Mouse (Mus musculus) ovary, adult 18-20 months (tissue): ENCODE measurements around the gene Masp1.

Source experiments
- DNase-seq: peaks from one replicate; pipeline ENCODE4 v3.0.0; 2022; ENCODE audit warnings: low spot score, mixed read lengths

Masp1 gene

DNA sequence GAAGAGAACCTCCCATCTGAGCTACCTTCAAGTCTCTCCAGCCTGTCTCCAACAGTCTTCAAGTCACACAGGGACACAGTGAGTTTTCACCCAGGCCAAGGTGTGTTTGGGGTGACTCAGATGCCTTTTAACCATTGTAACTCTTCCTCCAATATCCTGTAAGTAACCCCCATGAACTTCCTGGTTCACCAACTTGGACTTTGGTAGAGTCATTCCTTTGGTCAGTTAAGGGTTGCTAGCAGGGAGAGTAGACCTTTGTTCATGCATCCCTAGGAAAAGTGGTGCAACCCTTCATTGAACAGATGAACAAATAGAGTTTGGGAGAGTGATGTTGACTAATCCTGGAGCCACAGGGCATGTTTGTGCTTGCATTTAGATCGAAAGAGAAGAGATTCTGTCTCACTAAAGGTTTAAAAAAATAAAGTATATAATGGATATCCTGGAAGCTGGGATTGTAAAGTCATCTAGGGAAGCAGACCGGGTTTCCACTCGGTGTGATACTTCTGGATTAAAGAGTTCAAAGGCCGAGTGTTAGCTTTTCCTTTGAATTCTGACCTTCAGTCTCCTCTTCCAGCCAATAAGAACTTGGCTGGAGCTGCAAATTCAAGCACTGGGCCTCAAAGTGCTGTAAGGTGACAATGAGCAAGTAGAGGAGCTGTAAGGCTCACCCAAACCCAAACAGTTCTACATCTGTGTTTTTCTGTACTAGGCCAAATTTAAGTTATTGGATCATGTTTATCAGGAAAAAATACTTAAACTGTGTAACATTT, 9.3 kb downstream of the Masp1 start:
- no peak for DNase-seq

DNA sequence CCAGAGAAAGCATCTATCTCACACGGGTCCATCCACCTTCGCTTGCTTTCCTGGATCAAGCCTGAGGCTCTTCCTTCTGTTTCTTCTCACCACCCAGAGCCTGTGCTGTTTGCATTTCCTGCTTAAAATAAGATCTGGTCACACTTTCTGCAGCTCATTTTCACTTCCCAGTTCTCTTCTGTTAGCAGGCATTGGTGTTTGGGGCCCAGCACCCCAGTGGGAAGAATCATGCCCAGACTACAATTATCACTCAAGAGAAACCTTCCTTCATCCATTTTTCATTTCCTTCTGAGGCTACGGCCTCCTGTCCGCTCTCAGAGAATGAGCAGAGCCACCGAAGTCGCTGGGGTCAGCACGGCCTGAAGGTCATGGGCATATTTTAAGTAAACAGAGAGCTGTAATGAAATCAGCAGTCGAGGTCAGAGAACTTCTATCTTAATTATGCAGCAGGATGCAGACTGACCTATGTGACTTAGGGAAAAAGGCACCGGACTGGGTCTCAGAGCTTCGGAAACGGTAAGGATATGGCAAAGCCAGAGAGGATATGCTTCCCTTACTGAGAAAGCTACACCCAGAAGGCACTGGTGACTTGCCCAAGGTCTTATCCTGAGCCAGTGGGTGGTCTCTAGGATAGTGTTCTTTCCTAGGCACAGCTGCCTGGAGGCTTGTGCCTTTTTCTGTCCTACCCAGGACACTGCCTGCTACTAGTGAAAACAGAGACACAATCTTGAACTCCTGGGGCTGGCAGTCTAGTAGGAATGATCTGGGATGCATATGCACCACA, 14.5 kb downstream of the Masp1 start:
- peak; percentile 23 for DNase-seq

DNA sequence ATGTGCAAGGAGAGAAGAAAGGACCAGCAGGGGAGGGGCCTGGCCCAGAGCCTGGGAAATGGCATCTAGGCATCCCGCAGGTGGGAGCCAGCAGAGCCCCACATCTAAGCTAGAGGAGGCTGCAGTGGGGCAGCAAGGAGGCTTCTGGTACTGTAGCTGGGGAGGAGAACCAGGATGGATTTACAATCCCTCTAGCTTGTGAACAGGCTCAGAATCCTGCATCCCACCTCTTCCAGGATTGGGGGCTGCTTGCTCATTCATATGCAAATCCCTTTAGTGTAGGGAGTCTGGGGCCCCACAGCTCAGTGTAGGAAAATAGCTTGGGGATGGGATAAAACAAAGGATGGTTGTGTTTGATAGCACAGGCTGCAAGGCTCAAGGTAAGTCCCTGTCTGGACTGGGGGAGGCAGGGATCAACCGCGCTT, 16.3 kb downstream of the Masp1 start:
- DNase-seq = no peak

DNA sequence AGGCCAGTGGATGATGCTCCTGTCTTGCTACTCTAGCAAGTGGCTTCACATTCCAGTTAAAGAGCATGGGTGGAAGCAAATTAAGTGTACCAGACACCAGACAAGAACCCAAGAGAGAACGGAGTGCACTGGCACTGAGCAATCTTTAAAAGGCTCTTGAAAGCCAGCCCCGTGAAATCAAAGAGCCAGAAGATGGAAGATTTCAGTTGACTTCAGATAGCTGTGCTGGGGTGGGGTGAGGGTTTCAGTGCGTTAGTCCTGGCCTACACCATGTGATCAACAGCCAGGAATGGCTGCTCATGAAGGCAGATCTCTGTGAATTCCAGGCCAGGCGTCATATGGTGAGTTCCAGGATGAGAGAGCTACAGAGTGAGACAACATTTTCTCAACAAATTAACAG, 17.3 kb downstream of the Masp1 start:
- DNase-seq = no peak

DNA sequence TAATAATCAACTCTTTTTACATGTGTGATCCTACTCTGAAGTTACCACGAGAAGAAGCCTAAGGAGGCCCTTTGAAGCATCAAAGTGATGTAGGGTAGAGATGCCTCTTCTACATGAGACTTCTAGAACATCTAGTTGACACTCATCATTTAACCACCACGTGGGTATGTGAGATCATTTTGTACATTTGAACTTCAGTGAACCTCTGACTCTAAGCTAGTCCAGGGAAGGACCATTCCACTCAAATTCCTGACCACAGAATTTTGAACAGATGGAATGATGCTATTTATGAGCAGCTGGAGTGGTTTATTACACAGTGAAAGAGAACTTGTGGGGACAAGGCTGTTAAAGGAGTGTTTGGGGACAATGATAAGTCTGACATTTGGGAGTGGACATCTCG, 18.1 kb downstream of the Masp1 start:
- no peak for DNase-seq

DNA sequence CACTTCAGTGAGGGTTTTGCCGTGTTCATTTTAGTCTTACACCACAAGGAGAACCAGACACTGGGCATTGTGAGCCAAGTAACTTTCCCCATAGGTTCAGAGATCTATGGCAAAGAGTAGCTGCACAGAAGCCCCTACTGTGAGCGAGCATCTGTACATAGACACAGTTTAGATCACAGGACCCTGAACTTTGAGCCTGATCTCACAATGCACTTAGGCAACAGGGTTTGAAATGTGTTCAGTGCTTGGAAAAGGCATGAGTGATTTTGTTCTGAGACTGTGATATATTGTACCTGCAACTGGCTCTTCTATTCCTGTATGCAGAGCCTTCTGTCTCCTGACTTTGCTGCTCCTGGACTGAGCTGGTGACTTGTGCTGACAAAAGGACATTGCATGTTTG, 19.3 kb downstream of the Masp1 start:
- DNase-seq = no peak

DNA sequence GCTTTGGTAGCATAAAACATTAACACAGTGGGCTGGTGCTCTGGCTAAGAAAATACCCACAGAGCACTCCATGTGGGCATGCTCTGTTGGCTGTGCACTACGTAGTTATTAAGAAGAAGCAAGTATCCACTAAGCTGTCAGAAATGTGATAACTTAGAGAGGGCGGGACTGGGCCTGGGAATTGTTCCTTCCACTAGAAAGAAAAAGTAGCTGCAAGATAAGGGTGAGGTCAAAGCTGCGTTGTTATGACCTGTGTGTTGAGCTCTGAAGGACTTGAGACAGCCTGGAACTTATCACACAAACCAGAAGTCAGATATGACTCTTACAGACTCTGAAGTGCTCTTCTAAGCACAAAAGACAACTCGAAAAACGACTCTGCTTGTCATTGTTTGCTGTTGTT, 20.1 kb downstream of the Masp1 start:
- DNase-seq = peak; percentile 65

DNA sequence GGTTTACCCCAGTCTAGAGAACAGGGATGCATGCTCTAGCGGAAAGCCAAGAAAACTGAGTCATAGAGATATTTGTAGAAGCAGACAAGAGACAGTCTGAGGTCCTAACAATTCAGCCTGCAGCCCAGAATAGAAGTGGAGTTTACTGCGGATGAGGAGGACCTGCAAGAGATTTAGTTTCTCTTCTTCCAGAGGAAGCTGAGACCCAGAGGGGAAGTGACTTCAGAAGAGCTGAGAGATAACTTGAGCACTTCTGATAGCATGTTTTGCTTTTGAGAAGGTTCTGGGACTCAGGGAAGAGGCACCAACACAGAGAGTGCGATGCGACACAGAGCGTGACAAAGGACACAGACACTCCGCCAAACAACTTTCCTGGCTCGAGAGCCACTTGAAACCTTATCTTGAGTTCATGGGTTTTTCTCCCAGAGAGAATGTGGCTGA, 21.9 kb downstream of the Masp1 start:
- DNase-seq = no peak

DNA sequence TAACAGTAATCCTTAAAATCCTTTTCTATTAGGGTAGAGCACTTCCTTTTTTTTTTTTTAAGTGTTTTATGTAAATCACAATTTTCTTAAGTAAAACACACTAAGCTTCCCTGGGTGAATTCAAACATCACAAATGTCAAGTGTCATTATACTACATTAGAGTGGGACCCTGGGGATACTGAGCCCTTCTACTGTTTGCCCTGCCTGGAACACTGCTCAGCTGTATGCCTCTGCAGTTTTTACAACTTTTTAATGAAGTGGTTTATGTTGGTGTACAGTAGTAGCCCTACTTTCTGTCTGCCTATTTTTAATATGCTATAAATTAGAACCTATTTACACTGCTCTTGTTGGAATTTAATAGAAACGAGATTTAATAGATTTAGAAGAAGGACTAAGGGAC, 22.7 kb downstream of the Masp1 start:
- no peak for DNase-seq

DNA sequence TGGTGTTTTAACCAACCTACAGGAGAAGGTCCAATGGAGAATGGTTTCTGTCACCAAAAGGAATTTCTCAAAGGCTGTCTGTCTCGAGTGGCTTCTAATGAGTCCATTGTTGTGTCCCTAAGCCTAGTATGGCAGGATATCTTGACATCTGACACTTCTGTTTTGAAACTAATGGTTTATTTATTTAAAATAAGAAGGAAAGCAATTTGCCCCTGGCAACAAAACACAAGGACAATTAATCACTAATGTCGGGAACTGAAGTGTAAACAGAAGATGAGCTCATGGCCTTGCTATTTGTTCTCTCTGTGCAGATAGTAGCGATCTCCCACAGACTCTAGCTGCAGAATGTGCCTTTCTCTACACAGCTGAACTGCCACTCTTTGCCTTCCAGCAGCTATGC, 23.2 kb downstream of the Masp1 start:
- peak; percentile 37 for DNase-seq

DNA sequence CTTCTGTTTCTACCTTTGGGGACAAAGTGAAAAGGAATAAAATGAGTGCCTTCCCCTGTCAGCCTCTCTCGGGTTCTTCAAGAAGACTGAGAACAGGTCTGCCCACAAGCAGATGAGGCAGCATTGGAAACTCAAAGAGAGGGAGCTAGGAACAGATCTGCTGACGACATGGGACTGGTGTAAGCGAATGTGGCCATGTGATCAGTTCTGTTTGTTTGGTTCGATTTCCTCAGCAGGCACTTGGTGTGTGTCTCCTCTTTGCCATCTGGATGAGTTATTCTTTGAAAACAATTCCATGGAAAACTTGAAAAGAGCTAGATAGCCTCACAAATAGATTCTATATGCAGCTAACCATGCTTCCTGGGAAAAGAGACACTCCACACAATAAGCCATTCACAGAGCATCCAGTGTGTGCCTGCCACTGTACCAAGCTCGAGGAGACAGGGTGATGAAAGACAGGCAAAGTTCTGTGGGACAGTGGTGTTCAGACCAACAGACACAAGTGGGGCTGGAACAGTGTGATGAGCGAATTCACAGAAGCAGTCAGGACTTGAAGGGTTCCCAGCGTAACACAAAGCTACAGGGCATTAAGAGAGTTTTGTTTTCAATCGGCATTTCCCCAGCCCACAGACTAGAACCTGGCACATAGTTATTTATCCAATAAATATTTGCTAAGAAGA, 24.2 kb downstream of the Masp1 start:
- DNase-seq = no peak

DNA sequence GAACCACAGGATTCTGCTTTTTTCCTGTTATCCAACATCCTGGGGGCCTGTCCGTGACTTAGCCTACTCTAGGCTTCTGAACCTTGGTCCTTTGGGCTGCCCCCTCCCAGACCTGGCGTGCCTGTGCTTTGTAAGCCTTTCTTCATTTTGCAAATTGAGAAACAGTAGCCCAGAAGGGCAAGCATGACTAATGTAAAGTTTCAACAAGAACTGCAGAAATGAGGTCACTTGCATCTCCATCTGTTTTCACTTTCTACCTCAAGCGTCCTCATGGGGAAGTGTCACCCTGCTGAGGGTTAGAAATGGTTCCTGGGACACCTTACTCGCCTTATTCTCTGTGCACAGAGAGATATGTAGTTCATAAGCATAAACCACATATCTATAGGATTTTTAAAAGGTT, 27.8 kb downstream of the Masp1 start:
- no peak for DNase-seq

DNA sequence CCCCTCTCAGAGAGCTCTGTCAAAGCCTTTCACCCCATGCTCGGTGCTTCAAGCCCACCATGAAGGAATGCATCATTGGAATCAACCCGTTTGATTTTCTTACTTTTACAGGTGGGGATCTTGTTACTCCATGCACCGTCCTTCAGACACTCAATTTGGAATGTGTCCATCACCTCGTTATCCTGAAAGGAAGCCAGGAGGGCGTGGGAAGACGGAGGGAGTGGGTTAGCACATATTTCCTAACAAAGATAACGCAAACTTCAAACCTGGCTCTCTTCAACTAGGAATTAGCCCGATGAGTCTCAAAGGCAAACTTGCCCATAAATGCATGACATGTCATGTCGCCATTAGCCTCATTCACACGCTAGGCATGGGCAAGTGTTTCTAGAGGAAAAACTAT, 37.3 kb downstream of the Masp1 start:
- no peak for DNase-seq

DNA sequence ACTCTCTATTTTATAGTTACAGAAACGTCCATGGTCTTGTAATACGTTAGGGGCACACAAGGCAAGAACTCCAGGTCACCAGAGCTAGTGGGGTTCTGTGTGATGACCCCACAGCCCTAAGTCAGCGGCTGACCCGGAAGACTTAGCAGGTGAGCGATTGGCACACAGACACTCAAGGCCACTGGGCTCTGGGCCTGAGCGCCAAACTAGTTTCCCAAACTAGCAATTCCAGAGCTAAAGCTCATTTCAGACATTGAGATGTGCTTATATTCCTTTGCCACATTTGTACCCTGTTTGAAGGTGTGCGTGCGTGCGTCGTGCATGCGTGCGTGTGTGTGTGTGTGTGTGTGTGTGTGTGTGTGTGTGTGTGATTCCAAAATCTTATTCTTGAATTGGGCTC, 37.8 kb downstream of the Masp1 start:
- DNase-seq = no peak

DNA sequence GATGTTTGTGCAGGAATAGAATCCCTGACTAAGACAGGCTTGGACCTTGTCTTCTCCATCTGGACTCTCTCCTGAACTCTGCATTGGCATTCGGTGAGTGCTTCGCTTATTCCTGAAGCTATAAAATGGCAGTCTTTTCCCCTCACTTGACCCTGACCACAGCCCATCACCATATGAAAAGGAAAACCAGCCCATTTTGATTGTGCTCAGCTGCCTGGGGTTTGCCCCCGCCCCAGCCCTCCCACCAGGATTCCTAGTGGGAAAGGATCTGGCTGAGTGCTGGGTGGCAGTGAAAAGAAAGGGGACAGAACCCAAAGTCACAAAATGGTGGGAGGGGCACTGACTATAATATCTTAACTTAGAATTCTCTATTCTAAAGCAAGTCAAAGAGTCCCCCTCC, 38.4 kb downstream of the Masp1 start:
- no peak for DNase-seq

DNA sequence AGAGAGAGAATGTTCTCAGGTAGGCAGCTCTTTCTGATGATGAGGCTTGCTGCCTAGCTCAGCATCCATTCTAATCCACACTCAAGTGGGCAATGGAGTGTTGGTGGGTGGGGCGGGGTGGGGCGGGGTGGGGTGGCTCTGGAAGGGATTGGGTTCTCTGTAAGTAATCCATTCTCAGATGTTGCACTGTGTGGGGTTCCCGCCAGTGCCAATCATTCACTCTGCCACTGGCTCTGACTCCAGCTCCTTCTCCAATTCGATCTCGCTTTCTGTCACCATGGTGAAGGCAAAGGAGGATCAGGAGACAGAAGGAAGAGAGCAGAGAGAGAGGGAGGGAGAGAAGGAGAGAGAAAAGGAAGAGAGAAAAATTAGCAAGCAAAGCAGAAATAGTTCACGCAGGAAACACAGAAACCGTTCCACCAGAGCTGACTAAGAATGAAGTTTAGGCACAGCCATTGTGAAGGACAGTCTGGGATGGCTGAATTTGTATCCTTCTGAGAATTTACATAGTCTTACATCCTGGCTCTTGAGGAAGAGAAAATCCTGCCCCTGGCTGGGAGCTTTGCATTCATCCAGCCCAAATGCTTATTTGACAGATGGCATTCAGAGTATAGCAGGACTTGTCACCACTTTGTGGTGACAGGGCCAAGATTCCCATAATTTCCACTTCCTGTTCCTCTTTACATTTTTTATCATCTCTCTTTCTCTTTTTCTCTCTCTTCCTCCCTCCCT, 40.6 kb downstream of the Masp1 start:
- no peak for DNase-seq

DNA sequence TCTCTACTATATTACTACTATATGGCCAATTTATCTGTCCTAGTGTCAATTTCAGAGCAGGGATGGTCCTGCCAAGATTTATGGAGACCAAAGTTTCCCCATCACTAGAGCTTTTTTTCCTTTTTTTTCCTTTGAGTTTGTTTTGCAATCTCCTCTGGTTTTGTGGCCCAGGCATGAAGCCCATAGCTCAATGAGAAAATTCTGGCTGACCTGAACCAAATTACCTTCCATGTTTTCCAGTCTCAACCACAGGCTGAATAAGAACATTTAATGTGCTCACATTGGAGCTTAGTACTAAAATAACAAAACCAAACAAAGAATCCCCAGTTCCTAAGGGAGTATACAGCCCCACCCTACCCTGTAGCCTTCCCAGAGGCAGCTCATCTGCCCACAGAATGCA, 44.0 kb downstream of the Masp1 start:
- DNase-seq = no peak

DNA sequence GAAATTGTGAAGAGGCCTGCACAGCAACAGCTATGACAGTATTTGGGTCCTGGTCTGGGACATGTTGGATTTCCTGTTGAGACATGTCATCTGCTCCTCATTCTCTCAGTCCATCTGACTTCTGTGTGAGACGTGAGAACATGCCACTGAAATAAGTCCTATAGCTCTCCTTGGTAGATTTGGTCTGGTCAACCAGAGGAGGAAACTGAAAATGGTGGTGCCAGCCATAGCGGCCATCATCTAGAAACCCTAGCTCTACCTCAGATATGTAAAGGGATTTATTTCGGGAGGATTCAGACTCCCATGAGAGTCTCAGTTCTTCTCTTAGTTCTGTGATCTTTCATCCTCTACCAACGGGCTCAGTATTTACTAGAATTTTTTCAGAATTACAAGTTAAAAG, 45.0 kb downstream of the Masp1 start:
- DNase-seq = no peak

DNA sequence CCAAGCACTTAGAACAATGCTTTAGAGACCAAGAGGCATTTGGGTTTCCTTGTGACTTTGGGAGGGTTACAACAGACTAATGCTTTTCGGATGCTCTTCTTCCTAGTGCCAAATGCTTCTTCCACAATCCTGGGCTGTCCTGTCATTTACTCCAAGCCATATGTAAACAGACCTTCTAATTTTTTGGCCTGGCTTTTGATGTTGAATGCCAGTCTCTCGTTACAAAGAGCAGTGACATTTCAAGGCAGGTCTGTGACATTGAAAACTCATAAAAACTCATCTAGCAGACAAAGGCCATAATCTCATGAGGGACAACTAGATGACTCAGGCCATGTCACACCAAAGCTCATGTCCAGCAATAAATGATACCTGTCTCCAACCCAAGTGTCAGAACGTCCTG, 48.6 kb downstream of the Masp1 start:
- no peak for DNase-seq

DNA sequence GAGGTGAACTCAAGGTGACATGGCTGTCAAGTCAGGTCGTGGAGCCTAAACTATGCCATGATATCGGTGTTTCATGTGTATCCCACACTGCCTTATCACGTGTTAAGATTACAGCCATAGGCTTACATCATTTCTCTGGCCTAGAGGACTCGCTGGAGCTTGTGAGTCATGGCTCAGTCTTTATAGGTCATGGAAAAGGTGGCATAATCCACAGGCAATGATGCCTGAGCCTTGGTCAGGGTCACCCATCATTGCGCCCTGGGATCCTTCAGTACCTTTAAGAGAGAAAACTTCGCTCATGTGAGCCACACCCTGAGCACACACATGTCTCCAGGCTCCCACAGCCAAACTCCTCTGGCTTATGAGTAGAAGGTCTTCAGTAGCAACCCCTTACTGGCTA, 49.1 kb downstream of the Masp1 start:
- DNase-seq = no peak

DNA sequence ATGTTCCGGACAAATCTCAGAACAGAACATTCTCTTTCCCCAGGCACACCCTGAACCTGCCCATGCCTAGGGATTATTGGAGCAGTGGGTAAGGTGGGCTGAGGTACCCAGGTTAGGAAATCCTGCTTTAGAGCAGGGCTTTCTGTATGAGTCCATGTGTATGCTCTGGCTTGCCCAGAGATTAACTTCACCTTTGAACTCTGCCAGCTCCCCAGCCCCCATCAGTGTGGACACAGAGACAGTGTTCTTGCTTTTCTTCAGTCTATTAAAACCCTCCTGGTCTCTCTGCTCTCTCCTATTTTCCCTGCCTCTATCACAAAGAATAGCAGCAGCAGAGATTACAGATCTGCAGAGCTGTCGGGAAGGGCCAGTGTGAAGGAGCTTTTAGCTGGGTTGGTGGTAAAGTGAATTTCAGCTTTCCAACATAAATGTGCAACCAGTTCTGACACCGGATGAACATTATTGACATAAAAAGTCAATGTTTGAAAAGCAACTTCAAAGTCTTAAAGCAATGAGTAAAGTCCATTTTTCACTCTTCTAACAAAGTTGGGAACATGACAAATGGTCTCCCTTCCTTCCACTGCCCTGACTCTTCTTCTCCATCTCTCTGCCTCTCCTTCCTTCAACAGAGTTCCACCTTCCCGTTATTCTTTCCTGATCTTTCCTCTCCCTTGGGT, 56.8 kb downstream of the Masp1 start:
- DNase-seq = no peak
